23 mouse cellular contexts compared by ENCODE assay signal in the genomic region with DNA sequence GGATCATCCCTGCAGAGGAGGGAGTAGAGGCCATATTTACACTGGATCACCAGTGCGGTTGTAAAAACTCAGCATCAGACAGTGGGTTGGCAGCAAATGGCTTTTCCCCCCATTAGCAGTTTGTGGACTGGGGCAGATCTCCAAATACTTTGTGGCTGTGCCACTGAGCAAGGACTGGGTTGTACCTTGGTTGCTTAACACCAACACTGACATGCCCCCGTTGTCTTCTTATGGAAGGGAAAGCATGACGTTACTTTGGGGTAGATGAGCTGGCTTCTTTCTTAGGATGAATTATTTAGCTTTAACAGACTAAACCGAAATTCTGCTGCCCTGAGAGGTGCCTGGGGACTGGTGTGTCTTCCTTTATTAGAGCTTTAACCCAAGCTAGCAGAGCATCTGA.
DNase-seq lines count a peak whose midpoint lies in the region; ATAC-seq and TF ChIP-seq lines count a peak whose summit lies in the region.
"Had no signal": no experiment of that assay in that cellular context is flagged by ENCODE, and none has a peak within 500 bp of the region (broad histone marks: within the 10 kb centered on the region; RNA-seq: fewer than 3 reads in every experiment).

No protein-coding gene starts in this region.

- no peak overlapping the region for H3K4me3 ChIP-seq in heart, embryonic 10.5 days
- H3K4me3 ChIP-seq in C2C12 (ENCODE audit: insufficient read depth, poor library complexity, severe bottlenecking) = no peak overlapping the region
- H3K4me3 ChIP-seq in neural tube, embryonic 15.5 days (replicated peaks) = no peak overlapping the region
- no peak overlapping the region for H3K4me3 ChIP-seq in gastrocnemius, adult 2 months
- H3K4me3 ChIP-seq: embryonic facial prominence, embryonic 13.5 days; embryonic facial prominence, embryonic 15.5 days; forebrain, embryonic 13.5 days; forebrain, embryonic 15.5 days had no signal

- H3K4me2 ChIP-seq in neural tube, embryonic 15.5 days = no peak overlapping the region
- H3K4me2 ChIP-seq: embryonic facial prominence, embryonic 13.5 days; embryonic facial prominence, embryonic 15.5 days; forebrain, embryonic 13.5 days; forebrain, embryonic 15.5 days had no signal

- H3K9me3 ChIP-seq in heart, embryonic 10.5 days = peaks cover 5% of the 10 kb centered on the region; the same call in 1 of the 2 replicates
- H3K9me3 ChIP-seq in neural tube, embryonic 15.5 days (replicated peaks) = no peaks in the 10 kb centered on the region
- H3K9me3 ChIP-seq: embryonic facial prominence, embryonic 13.5 days; embryonic facial prominence, embryonic 15.5 days; forebrain, embryonic 13.5 days; forebrain, embryonic 15.5 days had no signal

- no peak overlapping the region for H3ac ChIP-seq in C2C12 (ENCODE audit: control insufficient read depth, insufficient read length, low read depth)

- TF ChIP-seq CTCF in C2C12 (IDR thresholded peaks at IDR 0.05; ENCODE audit: control insufficient read depth, insufficient read depth, insufficient read length) = no peak
- no peak for TF ChIP-seq CTCF in gastrocnemius, adult 2 months (IDR thresholded peaks at IDR 0.05)

- no peaks in the 10 kb centered on the region for H3K79me3 ChIP-seq in C2C12 (ENCODE audit: low read depth)

- no peak overlapping the region for H3K27ac ChIP-seq in heart, embryonic 10.5 days
- no peak overlapping the region for H3K27ac ChIP-seq in neural tube, embryonic 15.5 days (replicated peaks)
- H3K27ac ChIP-seq in gastrocnemius, adult 2 months = no peak overlapping the region
- H3K27ac ChIP-seq: embryonic facial prominence, embryonic 13.5 days; embryonic facial prominence, embryonic 15.5 days; forebrain, embryonic 13.5 days; forebrain, embryonic 15.5 days had no signal

- 85% methylated on average over 4 of the region's 4 CpGs for WGBS in heart, embryonic 10.5 days
- WGBS in neural tube, embryonic 15.5 days = 94% methylated on average over 4 of the region's 4 CpGs

- H3K36me3 ChIP-seq in heart, embryonic 10.5 days = no peaks in the 10 kb centered on the region
- H3K36me3 ChIP-seq in C2C12 (ENCODE audit: control insufficient read depth, insufficient read depth) = no peaks in the 10 kb centered on the region
- no peaks in the 10 kb centered on the region for H3K36me3 ChIP-seq in neural tube, embryonic 15.5 days
- H3K36me3 ChIP-seq: embryonic facial prominence, embryonic 13.5 days; embryonic facial prominence, embryonic 15.5 days; forebrain, embryonic 15.5 days had no signal

- no peak for ATAC-seq in neural tube, embryonic 15.5 days (ENCODE audit: low FRiP score)
- ATAC-seq: forebrain, embryonic 13.5 days; forebrain, embryonic 15.5 days; forebrain, postnatal 0 days had no signal

- no peaks in the 10 kb centered on the region for H3K27me3 ChIP-seq in heart, embryonic 10.5 days (ENCODE audit: insufficient read depth, poor library complexity, severe bottlenecking)
- no peaks in the 10 kb centered on the region for H3K27me3 ChIP-seq in C2C12 (ENCODE audit: control insufficient read depth, insufficient read depth, insufficient read length)
- peaks cover 5% of the 10 kb centered on the region; the same call in 1 of the 2 replicates for H3K27me3 ChIP-seq in neural tube, embryonic 15.5 days (replicated peaks)
- H3K27me3 ChIP-seq: embryonic facial prominence, embryonic 13.5 days; embryonic facial prominence, embryonic 15.5 days; forebrain, embryonic 13.5 days; forebrain, embryonic 15.5 days had no signal

- H3K79me2 ChIP-seq in C2C12 (ENCODE audit: control insufficient read depth, insufficient read depth) = no peaks in the 10 kb centered on the region

- no peak overlapping the region for H3K9ac ChIP-seq in neural tube, embryonic 15.5 days (replicated peaks)
- H3K9ac ChIP-seq: embryonic facial prominence, embryonic 13.5 days; embryonic facial prominence, embryonic 15.5 days; forebrain, embryonic 13.5 days; forebrain, embryonic 15.5 days; forebrain, postnatal 0 days had no signal

- peak; percentile 49 for DNase-seq in heart, adult 11 months
- no peak for DNase-seq in heart, embryonic 10.5 days (ENCODE audit: low spot score)
- peak; percentile 64 for DNase-seq in fibroblast of lung, adult 2 months (ENCODE audit: low read depth)
- no peak for DNase-seq in left cerebral cortex, postnatal 10 days (ENCODE audit: extremely low spot score in 1 of 2, low spot score in 2 of 2)
- no peak for DNase-seq in gastrocnemius, adult 2 months
- DNase-seq: adrenal gland, adult 2 months; adrenal gland, postnatal 10 days; adrenal gland, postnatal 25 days; B cell, adult 2 months; cerebellum, adult 11 months; cerebellum, adult 18-20 months; cerebellum, adult 8-10 months; cerebellum, adult 9-11 months; cerebellum, postnatal 14 days; cerebellum, postnatal 36 days; embryo, embryonic 11 days; forebrain, postnatal 0 days had no signal

- no peaks in the 10 kb centered on the region for H3K4me1 ChIP-seq in heart, embryonic 10.5 days
- H3K4me1 ChIP-seq in neural tube, embryonic 15.5 days = no peaks in the 10 kb centered on the region
- H3K4me1 ChIP-seq: embryonic facial prominence, embryonic 15.5 days; forebrain, embryonic 13.5 days; forebrain, embryonic 15.5 days had no signal

- intact Hi-C loops in left cerebral cortex, postnatal 10 days (cut with DNase I) = no loop called here
- intact Hi-C loops in gastrocnemius, adult 2 months (cut with DNase I) = no loop called here

TF ChIP-seq in C2C12, 6 proteins besides CTCF, POLR2A, EP300 and RAD21:
- TF ChIP-seq USF1 (IDR thresholded peaks at IDR 0.05; ENCODE audit: low read depth) (no peak), MAX (IDR thresholded peaks at IDR 0.05) (no peak), MYOG (IDR thresholded peaks at IDR 0.05; ENCODE audit: control insufficient read depth, extremely low read depth, insufficient read length) (no peak), MYOD1 (IDR thresholded peaks at IDR 0.05; ENCODE audit: control insufficient read depth, insufficient read length, low read depth) (peak; percentile 10), CEBPB (IDR thresholded peaks at IDR 0.05; ENCODE audit: low read depth) (peak; percentile 87), FOSL1 (IDR thresholded peaks at IDR 0.05; ENCODE audit: insufficient read depth, low read length, poor library complexity, severe bottlenecking) (no peak)

Comparison
In these comparisons a context has a peak if more than half of its experiments do, and no peak if none do; other contexts are left out.
1. DNase-seq: peak in heart, adult 11 months (single experiment) and fibroblast of lung, adult 2 months (single experiment); none in heart, embryonic 10.5 days (single experiment), left cerebral cortex, postnatal 10 days (0 of 2) and gastrocnemius, adult 2 months (single experiment).